Mouse (Mus musculus) C2C12 (cell line): Measurements from ENCODE around the gene Atg3. TPM values are rescaled to one million over a fixed set of nuclear protein-coding genes. Genes with fewer than 3 reads are reported as not detected.
A peak's percentile ranks its signal among the peaks of the same experiment; 100 is the strongest.

Source experiments
- H3K27me3 ChIP-seq: one replicate; pipeline ENCODE4 v1.6.1; 2011; ENCODE audit not compliant: control insufficient read depth, insufficient read depth, insufficient read length
- H3K36me3 ChIP-seq: one replicate; pipeline ENCODE4 v1.6.1; 2011; ENCODE audit not compliant: control insufficient read depth, insufficient read depth
- H3K4me3 ChIP-seq: one replicate; pipeline ENCODE4 v1.5.1; 2011; ENCODE audit warnings: mild to moderate bottlenecking, control low read depth; ENCODE audit not compliant: poor library complexity, insufficient read depth, severe bottlenecking
- H3K79me2 ChIP-seq: one replicate; pipeline ENCODE4 v1.6.1; 2011; ENCODE audit not compliant: control insufficient read depth, insufficient read depth
- H3K79me3 ChIP-seq: one replicate; pipeline ENCODE4 v1.6.1; 2011; ENCODE audit warnings: low read depth, control low read depth
- H3ac ChIP-seq: one replicate; pipeline ENCODE3; 2011; ENCODE audit warnings: low read depth; ENCODE audit not compliant: control insufficient read depth, insufficient read length
- CEBPB ChIP-seq: IDR thresholded peaks from one replicate; pipeline ENCODE4 v1.6.1; 2011; ENCODE audit warnings: low read depth, mild to moderate bottlenecking, control low read depth, moderate library complexity
- CTCF ChIP-seq: IDR thresholded peaks from one replicate; pipeline ENCODE4 v1.5.1; 2011; ENCODE audit not compliant: control insufficient read depth, insufficient read depth, insufficient read length
- FOSL1 ChIP-seq: IDR thresholded peaks from one replicate; pipeline ENCODE4 v1.8.0; 2011; ENCODE audit warnings: mild to moderate bottlenecking, low read length; ENCODE audit not compliant: poor library complexity, insufficient read depth, severe bottlenecking
- MAX ChIP-seq: IDR thresholded peaks from one replicate; pipeline ENCODE4 v1.6.1; 2011; ENCODE audit warnings: mild to moderate bottlenecking, control low read depth
- MYOD1 ChIP-seq: IDR thresholded peaks from one replicate; pipeline ENCODE4 v1.6.1; 2011; ENCODE audit warnings: low read depth; ENCODE audit not compliant: control insufficient read depth, insufficient read length
- MYOG ChIP-seq: IDR thresholded peaks from one replicate; pipeline ENCODE4 v1.6.1; 2011; ENCODE audit not compliant: control insufficient read depth, insufficient read length; ENCODE audit errors: extremely low read depth
- USF1 ChIP-seq: IDR thresholded peaks from one replicate; pipeline ENCODE4 v1.6.1; 2011; ENCODE audit warnings: low read depth, mild to moderate bottlenecking, control low read depth, moderate library complexity
- polyA plus RNA-seq: library from polyadenylated mRNA; unstranded; fragments of >200 nt; fragmentation: generic; extraction: Trizol; gene quantifications from one replicate; pipeline ENCODE4 v1.2.1, GENCODE M21; 2012; ENCODE audit warnings: missing spikeins

Atg3 gene
- polyA plus RNA-seq, 1 experiment, result 14.1 TPM

GRCm38 (mm10) chr16:45181824-45182223, 23.2 kb downstream of the Atg3 start:
- Histone ChIP-seq H3K79me2 (no peaks in the 10 kb centered on the region), H3K36me3 (peaks cover 47% of the 10 kb centered on the region), H3ac (no peak overlapping the region), H3K27me3 (no peaks in the 10 kb centered on the region), H3K79me3 (no peaks in the 10 kb centered on the region), H3K4me3 (no peak overlapping the region)
- no peak for TF ChIP-seq MAX
- no peak for TF ChIP-seq FOSL1
- TF ChIP-seq CEBPB, result no peak
- TF ChIP-seq MYOG, result no peak
- no peak for TF ChIP-seq CTCF
- TF ChIP-seq USF1, result no peak
- no peak for TF ChIP-seq MYOD1

DNA sequence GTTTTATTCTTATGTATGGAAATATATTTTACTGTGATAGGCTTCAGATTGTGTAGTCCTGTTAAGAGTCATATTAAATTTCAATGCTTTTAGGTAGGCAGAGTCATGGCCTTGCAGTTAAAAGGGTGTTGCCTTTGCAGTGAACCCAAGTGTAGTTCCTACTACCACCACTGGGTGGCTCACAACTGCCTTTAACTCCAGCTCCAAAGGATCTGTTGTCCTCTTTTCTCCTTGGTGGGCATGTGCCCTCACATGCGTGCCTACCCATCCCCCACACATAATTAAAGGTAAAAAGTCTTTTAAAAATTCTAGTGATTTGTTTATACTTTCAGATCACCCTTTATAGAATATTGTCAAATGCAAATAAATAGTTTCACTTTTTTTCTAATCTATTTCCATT, 34.0 kb downstream of the Atg3 start:
- no peaks in the 10 kb centered on the region for H3K27me3 ChIP-seq
- no peaks in the 10 kb centered on the region for H3K79me2 ChIP-seq
- peaks cover 12% of the 10 kb centered on the region for H3K36me3 ChIP-seq
- no peak for TF ChIP-seq CEBPB
- peak; percentile 45 for TF ChIP-seq CTCF
- H3K79me3 ChIP-seq, result no peaks in the 10 kb centered on the region
- H3K4me3 ChIP-seq, result no peak overlapping the region
- H3ac ChIP-seq, result no peak overlapping the region

GRCm38 (mm10) chr16:45196816-45197215, 38.2 kb downstream of the Atg3 start:
- no peaks in the 10 kb centered on the region for H3K27me3 ChIP-seq
- no peaks in the 10 kb centered on the region for H3K79me2 ChIP-seq
- no peaks in the 10 kb centered on the region for H3K79me3 ChIP-seq
- TF ChIP-seq CTCF, result peak; percentile 40
- TF ChIP-seq MYOG, result no peak
- H3ac ChIP-seq, result no peak overlapping the region
- H3K36me3 ChIP-seq, result no peaks in the 10 kb centered on the region
- H3K4me3 ChIP-seq, result no peak overlapping the region

- TF ChIP-seq FOSL1 (no peak), CEBPB (no peak), USF1 (no peak), MAX (no peak), MYOD1 (no peak), MYOG (no peak), CTCF (no peak)
- Histone ChIP-seq H3K27me3 (no peaks in the 10 kb centered on the region), H3K36me3 (no peaks in the 10 kb centered on the region)
Measured at GRCm38 (mm10) chr16:45201395-45201794, 42.8 kb downstream of the Atg3 start.

GRCm38 (mm10) chr16:45204438-45204837, 45.9 kb downstream of the Atg3 start:
- no peaks in the 10 kb centered on the region for H3K36me3 ChIP-seq
- no peak overlapping the region for H3K4me3 ChIP-seq
- H3K79me2 ChIP-seq, result no peaks in the 10 kb centered on the region
- TF ChIP-seq CEBPB (no peak), FOSL1 (no peak), MYOD1 (no peak), CTCF (no peak), MAX (no peak), MYOG (no peak), USF1 (no peak)
- H3K79me3 ChIP-seq, result no peaks in the 10 kb centered on the region
- no peaks in the 10 kb centered on the region for H3K27me3 ChIP-seq
- H3ac ChIP-seq, result no peak overlapping the region

More at GRCm38 (mm10) chr16:45201395-45201794, 42.8 kb downstream of the Atg3 start:
- Histone ChIP-seq H3K4me3 (no peak overlapping the region), H3K79me3 (no peaks in the 10 kb centered on the region), H3ac (no peak overlapping the region), H3K79me2 (no peaks in the 10 kb centered on the region)

GRCm38 (mm10) chr16:45204859-45205670, 46.5 kb downstream of the Atg3 start:
- no peak overlapping the region for H3ac ChIP-seq
- H3K27me3 ChIP-seq, result no peaks in the 10 kb centered on the region
- H3K79me3 ChIP-seq, result no peaks in the 10 kb centered on the region
- no peak overlapping the region for H3K4me3 ChIP-seq
- H3K79me2 ChIP-seq, result no peaks in the 10 kb centered on the region
- no peak for TF ChIP-seq MYOG
- TF ChIP-seq CEBPB, result no peak
- TF ChIP-seq FOSL1, result no peak
- TF ChIP-seq CTCF, result no peak
- H3K36me3 ChIP-seq, result no peaks in the 10 kb centered on the region
